Mouse (Mus musculus) forebrain, embryonic 15.5 days (tissue): Measurements from ENCODE around the gene Vmn1r135. TPM values are rescaled to one million over a fixed set of nuclear protein-coding genes. Genes with fewer than 3 reads are reported as not detected.
"Not testable (repeated sequence)": the region's sequence is repeated elsewhere in the genome, so short reads cannot be mapped to it uniquely, and the experiment has no call there.

Experiments used
- ATAC-seq: fragments of 200-750 bp; cut with Nextera tagmentation; replicated peaks from 2 replicates; pipeline ENCODE4 v1.8.0; 2017; ENCODE audit warnings: mild to moderate bottlenecking, moderate TSS enrichment, moderate library complexity
- H3K27ac ChIP-seq: fragments of 300-500 bp; sonication (generic); replicated peaks from 2 replicates; pipeline ENCODE4 v1.5.1; 2015; ENCODE audit warnings: mild to moderate bottlenecking, inconsistent platforms
- H3K27me3 ChIP-seq: fragments of 300-500 bp; sonication (generic); 2 replicates; pipeline ENCODE4 v1.6.1; 2015; ENCODE audit warnings: inconsistent platforms
- H3K36me3 ChIP-seq: fragments of 300-500 bp; sonication (generic); 2 replicates; pipeline ENCODE4 v1.6.1; 2015; ENCODE audit warnings: mild to moderate bottlenecking, inconsistent platforms
- H3K4me1 ChIP-seq: fragments of 300-500 bp; sonication (generic); 2 replicates; pipeline ENCODE4 v1.6.1; 2015; ENCODE audit warnings: inconsistent platforms
- H3K4me2 ChIP-seq: fragments of 300-500 bp; sonication (generic); replicated peaks from 2 replicates; pipeline ENCODE4 v1.6.1; 2015; ENCODE audit warnings: mild to moderate bottlenecking, inconsistent platforms
- H3K4me3 ChIP-seq: fragments of 300-500 bp; sonication (generic); 2 replicates; pipeline ENCODE4 v1.5.1; 2015; ENCODE audit warnings: mild to moderate bottlenecking, inconsistent platforms
- H3K9ac ChIP-seq: fragments of 300-500 bp; sonication (generic); replicated peaks from 2 replicates; pipeline ENCODE4 v1.6.1; 2015; ENCODE audit warnings: mild to moderate bottlenecking, inconsistent platforms
- H3K9me3 ChIP-seq: fragments of 300-500 bp; sonication (generic); 2 replicates; pipeline ENCODE4 v1.6.1; 2016; ENCODE audit warnings: inconsistent platforms
- WGBS: fragments of 180-500 bp; shearing (Covaris S2); methylation state at CpG from one replicate; pipeline ENCODE4 v1.1.7; 2015; ENCODE audit warnings: mixed read lengths; 5-methylcytosine and 5-hydroxymethylcytosine counted together
- polyA plus RNA-seq: library from polyadenylated mRNA; unstranded; fragments of >200 nt; fragmentation: Nextera tagmentation; extraction: Ambion mirVana; gene quantifications from 2 replicates; pipeline ENCODE4 v1.2.1, GENCODE M21; 2015

Gene Vmn1r135
- not detected in 2 replicates for polyA plus RNA-seq

- H3K36me3 ChIP-seq, ATAC-seq, H3K9ac ChIP-seq, H3K4me2 ChIP-seq, H3K27me3 ChIP-seq, H3K4me1 ChIP-seq, H3K9me3 ChIP-seq, H3K27ac ChIP-seq, H3K4me3 ChIP-seq: not testable (repeated sequence)
- no CpG with 5 or more reads among the region's 1 CpGs for WGBS
Measured at GRCm38 (mm10) chr7:21832051-21832450, at the start of gene Vmn1r135. Gene Vmn1r135 (plus strand): TSS chr7:21832351.

DNA sequence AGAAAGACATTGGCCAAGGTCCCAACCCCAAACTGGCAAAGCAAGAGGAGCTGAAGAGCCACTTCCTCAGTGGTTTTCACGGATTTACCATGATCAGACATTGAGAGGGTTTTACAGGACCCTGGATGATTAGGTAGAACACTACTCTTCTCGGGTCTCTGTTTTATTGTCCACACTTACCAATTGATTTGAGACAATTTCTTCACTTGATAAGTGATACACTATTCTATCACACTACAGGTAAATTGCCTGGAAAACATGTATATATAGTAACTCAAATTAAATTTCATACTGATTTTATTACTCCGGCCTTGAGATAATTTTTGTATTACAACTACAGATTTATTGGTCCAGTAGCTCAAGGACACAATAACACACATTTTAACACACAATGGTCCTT lies 35.5 kb upstream of the Vmn1r135 start, which contains the start of gene Gm4177:
TSS of gene Gm4177 (minus strand) at position 101 of the 400 bp plus-strand sequence.
- not testable (repeated sequence) for H3K4me2 ChIP-seq, H3K9ac ChIP-seq, H3K27ac ChIP-seq, H3K27me3 ChIP-seq, H3K36me3 ChIP-seq, ATAC-seq, H3K4me3 ChIP-seq, H3K4me1 ChIP-seq, H3K9me3 ChIP-seq
- WGBS: no CpG with 5 or more reads among the region's 3 CpGs

DNA sequence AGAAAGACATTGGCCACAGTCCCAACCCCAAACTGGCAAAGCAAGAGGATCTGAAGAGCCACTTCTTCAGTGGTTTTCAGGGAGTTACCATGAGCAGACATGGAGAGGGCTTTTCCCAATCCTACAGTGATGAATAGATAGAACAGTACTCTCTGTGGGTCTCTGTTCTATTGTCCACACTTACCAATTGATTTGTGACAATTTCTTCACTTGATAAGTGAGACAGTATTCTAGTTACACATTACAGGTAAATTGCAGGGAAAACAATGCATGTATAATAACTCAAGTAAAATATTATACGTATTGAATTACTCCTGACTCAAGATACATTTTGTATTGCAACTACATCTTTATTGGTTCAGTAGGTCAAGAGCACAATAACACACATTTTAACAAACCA lies 12.0 kb downstream of the Vmn1r135 start, which contains the start of gene Gm5725:
TSS of gene Gm5725 (minus strand) at position 101 of the 400 bp plus-strand sequence.
- not testable (repeated sequence) for H3K27ac ChIP-seq, H3K36me3 ChIP-seq, H3K4me2 ChIP-seq, H3K4me3 ChIP-seq, H3K9me3 ChIP-seq, ATAC-seq, H3K4me1 ChIP-seq, H3K9ac ChIP-seq, H3K27me3 ChIP-seq
- WGBS: no CpG with 5 or more reads among the region's 1 CpGs

Other genes starting within 250 kb of the Vmn1r135 start
- gene Vmn1r132, start 218.3 kb upstream of the Vmn1r135 start, polyA plus RNA-seq: not detected in 2 replicates
- not detected in 2 replicates for gene Gm4175, start 70.9 kb upstream of the Vmn1r135 start, polyA plus RNA-seq
- gene Gm4177, start 35.6 kb upstream of the Vmn1r135 start, polyA plus RNA-seq: not detected in 2 replicates
- not detected in 2 replicates for gene Gm5725, start 11.9 kb downstream of the Vmn1r135 start, polyA plus RNA-seq
- gene Gm5891, start 88.9 kb downstream of the Vmn1r135 start, polyA plus RNA-seq: not detected in 2 replicates
- not detected in 2 replicates for gene Vmn1r137, start 162.2 kb downstream of the Vmn1r135 start, polyA plus RNA-seq
- not detected in 2 replicates for gene Vmn1r138, start 196.5 kb downstream of the Vmn1r135 start, polyA plus RNA-seq
- gene Gm6176, start 224.0 kb downstream of the Vmn1r135 start, polyA plus RNA-seq: not detected in 2 replicates
- gene Vmn1r139, start 236.7 kb downstream of the Vmn1r135 start, polyA plus RNA-seq: not detected in 2 replicates